Mouse (Mus musculus) ovary, adult 18-20 months (tissue): ENCODE data around the gene Ccl1.

Experiments
- DNase-seq: peaks from one replicate; pipeline ENCODE4 v3.0.0; 2022; ENCODE audit warnings: low spot score, mixed read lengths

Ccl1 gene

DNA sequence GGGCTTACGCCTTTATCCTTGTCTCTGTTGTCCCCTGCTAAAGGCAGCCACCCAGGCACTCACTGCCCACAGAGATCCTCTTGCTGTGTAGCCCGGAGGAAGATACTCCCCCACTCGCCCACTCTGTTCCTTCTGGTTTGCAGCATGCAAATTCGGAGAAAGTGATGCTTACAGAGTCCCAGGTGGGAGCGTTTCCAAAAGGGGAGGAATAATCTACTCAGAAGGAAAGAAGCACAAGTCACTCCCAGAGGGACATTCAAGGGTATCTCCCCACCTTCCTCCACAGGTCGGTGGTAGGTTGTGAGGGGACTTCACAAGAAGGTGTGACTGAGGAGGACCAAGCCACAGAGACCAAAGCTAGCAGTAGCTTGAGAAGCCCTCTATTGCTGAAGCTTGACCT lies 100.3 kb downstream of the Ccl1 start:
- DNase-seq = no peak

DNA sequence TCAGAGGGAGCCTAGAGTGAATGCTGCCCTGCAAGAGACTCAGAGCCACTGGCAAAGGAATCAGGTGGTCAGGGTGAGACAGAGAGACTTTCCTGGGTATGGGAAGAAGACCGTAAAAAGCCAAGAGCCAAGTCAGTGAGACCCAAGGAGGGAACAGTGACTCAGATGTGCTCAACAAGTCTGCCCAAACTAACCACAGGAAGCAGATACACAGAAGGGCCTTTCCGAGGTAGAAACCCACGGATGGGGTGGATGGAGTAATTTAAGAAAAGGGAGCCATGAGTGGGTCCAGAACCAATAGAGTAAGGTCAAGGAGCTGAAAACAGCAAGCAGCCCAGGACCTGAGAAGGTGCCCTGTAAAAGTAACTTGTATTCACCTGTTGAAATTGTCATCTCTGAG lies 101.8 kb downstream of the Ccl1 start:
- no peak for DNase-seq

DNA sequence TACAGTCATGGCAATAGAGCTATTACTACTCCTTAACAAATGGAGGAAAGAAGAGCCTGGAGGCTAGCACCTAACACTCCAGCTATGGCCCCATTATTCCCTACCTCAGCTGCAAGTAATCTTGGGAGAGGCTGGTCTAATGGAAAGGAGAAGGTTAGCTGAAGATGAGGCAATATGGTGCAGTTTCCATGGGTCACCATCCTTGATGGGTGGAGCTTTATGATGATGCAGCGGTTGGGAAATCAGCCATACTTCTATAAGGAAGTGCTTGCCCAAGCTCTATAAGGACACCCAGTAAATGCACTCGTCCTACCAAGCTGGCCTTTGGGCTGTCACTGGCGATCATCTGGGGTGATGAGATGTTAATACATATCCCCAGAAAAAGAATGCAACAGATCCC lies 107.7 kb downstream of the Ccl1 start:
- no peak for DNase-seq

DNA sequence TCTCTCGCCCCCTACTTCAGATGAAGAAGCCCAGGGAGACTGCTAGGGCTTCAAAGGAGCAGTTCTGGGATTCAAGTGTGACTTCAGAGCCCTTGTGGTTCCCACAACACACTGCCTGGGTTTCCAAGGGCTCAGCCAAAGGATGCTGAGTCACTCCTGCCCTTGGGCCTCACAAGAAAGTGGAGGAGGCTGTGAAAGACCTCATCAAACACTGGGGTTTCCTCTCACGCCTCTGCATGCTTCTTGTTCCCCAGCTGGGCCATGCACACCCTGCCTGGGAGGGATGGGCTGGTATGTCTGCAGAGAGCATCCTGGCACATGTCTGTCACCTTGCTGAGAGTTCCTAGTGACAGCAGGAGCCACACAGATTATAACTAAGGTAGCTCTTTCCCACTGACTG lies 110.5 kb downstream of the Ccl1 start:
- no peak for DNase-seq

DNA sequence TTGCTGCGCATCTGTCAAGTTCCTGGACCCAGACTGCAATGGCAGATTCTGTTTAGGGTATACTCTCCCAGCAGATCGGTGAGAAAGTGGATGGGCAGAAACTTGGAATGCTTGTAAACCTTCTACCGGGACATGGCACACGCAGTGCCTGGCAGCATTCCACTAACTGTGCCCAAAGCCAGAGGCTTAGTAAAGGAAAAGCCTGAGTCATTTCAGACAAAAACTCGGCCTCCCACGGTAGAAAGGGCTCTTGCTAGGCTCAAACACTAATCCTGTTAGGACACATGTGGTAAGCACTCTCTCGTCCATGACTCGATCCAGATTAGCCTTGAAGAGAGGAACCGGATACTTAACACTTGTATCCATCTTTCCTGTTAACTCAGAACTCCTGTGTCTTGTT lies 111.7 kb downstream of the Ccl1 start:
- no peak for DNase-seq

DNA sequence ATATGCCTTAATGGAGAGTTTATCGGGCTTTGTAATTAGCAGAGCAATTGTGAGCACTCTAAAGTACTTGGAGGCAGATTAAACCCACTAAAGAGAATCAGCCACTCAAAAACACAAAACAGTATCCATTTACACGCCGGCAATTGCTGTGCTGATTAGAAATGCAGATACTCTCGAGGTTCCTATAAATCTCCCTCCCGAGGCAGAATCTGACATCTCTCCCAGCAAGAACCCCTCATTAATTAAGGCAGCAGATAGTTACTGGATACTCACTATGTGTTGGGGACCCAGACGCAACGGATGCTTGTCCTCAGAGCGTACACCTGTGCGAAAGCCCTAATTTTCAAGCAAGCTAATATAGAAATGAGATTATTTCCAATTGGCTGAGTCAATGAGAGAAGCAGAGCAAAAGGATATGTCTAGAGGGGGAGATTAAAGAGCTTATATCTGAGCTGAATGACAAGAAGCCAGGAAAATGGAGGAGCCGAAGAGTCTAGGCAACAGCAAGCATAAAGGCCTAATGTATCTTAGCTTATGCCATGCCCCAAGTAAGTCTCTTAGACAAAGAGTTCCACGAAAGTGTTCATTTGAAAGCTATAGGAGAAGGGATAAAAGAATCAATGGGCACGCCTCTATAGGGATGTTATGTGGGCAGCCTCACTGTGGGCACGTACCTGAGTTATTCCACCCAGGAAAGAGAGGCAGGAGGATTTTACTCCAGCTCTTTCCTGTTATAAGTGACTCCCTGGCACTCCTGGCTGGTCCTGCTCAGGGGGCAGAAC lies 115.5 kb downstream of the Ccl1 start:
- DNase-seq = no peak

DNA sequence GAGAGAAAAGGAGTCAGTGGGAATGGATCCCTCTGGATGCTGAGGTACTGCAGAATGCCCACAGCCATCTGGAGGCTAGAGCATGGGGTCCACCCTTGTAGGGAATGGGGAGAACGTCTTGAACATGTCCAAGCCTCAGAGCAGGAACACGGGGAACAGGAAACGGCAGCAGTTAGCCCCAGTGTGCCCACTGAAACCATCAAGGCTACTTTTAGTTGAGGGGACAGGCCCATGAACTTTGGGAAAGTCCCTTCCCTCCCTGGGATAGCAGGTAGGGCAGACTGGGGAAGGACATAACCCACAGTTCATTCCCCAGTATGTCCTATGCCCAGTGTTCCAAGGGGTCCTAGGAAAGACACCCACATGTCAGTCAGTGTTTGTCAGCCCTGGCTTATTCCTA lies 119.8 kb downstream of the Ccl1 start:
- DNase-seq = no peak

DNA sequence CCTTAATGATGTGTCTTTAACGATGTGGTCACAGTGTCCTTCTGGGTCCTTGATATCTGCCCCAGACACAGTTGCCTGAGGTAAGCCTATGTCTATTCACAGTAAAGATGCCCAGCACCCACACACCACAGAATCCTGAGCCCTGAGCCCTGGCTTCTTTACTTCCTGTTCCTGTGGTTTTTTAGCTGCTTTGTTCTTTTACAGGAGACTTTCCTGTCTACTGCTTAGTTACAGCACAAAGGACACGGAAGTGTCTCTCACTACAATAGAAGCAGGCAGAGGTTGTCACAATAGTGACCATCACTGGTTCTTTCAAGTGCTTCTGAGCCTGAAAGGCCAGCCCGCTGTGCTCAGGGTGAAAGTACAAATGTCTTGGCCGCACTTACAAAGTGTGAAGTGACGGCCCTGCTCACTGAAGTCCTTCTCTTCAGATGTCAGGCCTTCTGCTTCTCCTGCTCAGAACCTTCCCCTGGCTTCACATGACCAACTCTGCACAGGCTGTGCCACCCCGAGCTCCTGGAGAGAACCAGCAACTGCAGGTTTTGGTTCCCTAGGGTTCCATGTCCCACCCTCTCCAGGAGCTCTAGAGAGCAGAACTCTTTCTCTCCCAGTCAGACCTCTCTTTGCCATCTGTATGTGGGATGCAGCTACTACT lies 122.1 kb downstream of the Ccl1 start:
- DNase-seq = no peak

DNA sequence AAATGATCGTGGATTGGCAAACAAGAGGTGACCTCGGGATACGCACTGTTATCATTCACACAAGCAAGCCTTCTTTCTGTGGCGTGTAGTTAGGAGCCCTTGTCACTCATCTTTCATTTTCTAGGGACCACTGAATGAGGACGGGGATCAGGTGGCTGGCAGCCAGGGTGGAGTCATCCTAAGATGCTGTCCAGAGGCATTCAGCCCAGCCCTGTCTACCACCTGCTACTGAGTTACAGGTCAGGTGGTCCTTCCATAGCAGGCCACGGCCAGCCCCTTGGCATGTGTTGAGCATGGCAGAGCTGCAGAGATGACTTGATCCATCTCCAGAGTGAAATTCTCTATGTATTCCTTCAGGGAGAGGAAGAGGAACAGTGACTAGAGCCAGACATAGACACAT lies 123.1 kb downstream of the Ccl1 start:
- DNase-seq = no peak

DNA sequence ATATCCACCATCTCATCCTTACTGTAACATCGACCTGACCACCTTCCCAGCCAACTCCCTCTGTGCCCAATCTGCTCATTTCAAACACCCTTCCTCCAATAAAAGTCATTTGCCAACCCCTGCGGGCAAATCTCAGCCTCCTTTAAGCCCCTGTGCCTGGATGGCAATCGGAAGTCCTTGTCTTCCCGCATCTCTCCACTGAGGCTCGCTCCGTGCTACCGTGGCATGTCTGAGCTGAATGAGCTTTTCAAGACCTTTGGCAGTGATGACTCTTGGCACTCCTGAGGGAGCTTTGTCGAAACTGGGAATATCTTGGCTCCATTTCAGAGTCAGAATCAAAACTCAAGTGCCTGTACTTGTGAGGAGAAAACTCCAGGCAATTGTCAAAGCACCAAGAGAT lies 124.2 kb downstream of the Ccl1 start:
- no peak for DNase-seq

DNA sequence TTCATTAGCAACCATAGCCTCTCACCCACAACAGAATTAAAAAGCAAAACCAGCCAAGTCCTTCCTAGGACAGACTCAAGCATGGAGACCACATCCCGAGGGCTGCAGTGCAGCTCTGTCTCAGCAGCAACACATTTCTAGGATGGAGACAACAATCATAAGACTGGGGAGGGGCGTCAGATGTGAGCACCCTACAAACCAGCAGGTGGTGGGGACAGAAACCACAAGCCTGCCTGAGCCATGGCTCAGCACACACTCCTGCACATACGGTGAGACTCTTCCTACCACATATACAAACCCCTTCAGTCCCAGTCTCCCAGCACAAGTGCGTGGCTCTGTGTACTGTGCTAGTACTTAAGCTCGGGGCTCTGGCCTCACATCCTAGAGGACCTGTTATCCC lies 127.3 kb downstream of the Ccl1 start:
- DNase-seq = no peak

DNA sequence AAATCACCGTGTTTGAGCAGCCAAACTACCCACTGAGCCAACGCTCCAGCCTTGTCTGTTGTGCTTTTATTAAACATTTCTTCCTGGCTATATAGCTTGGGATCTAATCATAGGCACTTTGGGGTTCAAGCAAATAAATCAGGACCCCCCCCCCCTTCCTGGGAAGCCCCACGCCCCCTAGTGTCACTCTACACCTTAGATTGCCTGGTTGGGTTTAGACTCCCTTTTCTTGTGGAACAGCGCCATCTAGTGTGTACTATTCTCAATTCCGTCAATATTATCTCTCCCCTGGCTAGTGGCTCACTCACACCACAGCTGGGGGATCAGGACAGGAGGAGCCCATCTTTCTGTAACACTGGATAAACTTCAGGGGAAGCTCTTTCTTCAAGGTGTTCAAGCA lies 127.8 kb downstream of the Ccl1 start:
- no peak for DNase-seq

DNA sequence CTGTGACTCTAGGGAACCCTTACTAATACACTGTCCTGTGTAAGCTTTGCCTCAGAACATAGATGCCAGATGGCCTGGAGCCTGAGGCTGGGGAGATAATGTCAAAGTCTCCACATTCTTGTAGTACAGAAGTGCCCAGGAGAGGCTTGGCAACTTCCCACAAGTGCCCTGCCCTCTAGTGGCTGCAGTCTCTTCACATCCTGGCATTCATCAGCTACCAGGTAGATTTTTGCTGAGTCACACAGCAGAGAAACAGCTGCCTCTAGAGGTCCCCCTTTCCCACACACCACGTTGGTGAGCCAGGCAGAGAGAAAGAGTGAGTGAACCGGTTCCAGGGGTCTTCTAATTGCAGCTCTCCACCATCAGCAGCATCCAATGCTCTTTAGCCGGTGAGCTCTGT lies 130.7 kb downstream of the Ccl1 start:
- DNase-seq = peak; percentile 15

DNA sequence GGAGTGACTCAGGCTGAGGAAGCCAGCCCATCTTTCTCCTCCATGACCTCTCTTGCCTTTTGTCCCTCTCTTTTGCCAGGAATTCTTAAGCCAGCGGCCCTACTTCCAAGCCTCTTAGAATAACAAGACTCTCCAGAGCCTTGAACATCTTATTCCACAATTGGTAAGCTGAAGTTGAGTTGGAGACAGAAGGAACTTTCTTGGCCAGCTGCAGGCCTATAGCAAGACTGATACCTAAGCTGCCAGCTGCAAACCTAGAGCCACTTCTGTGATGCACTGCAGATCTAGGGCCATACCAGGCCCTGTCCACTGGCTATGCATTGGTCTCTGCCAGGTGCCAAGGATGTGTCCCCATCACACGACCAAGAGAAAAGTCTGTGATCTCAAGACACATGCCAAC lies 132.0 kb downstream of the Ccl1 start:
- DNase-seq = no peak

DNA sequence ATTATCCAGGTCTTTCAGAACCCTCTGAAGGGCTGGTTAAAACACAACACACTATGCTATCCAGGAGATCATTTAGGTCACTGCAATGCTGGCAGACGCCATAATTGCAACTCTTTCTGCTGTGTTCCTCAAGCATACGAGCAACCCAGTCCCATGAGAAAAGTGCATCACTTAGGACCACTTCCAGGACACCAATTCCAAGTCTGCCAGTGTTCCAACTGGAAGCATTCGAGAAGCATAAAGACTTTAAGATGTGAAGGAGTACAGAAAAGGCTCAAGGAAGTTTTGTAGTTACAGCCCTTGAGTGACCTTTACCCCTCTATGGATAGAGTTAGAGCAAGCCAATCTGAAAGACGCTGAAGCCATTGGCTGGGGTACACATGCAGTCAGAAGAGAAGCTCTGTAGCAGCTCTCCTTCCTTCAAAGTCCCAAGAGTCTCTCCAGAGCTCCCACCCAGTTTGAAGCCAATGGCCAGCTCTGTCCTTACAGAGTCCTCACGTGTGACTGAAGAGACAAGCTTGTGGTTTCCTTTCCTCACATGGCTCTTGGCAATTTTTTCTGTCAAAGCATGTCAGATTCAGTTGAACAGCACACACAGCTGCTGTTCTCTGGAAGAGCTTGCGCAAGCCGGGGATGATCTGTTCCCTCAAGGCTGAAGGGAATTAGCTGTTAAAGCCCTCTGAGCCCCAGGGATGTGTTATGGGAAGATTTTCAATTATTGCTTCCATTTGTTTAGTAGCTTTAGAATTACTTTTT lies 134.0 kb downstream of the Ccl1 start:
- DNase-seq = peak; percentile 32

DNA sequence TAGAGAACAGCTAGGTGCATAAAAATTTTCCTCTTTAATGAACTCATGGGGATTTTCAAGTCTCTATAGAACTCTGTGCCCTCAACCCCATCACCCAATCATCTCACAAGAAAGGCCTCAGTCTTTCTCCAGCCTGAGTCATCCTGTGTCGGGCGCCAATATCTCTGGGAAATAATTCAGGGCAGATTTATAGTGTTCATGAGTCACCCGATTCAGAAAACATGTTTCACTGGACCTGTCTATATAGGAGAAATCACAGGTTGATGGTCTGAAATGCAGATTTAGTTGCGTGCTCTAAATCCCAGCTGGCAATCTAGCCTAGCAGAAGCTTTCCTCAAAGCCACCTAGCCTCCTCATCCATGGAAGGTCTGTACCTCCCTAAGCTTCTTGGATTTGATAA lies 136.0 kb downstream of the Ccl1 start:
- no peak for DNase-seq

DNA sequence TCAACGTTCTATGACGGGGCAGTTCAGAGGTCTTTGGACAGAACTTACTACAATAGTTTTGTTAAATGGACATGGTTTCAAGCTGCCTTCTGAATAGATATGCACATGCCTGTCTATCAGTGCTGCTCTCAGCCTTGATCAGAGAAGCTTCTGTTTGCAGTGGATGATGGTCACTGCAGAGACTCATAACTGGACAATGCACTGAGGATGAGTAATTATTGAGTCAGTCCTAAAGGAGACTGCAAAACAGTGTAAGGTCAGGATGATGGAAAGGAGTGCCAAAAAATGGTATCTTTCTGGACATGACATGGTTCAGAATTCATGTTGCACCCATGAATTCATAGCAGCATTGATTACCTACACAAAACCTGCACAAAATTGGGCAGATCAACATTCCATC lies 137.2 kb downstream of the Ccl1 start:
- no peak for DNase-seq

DNA sequence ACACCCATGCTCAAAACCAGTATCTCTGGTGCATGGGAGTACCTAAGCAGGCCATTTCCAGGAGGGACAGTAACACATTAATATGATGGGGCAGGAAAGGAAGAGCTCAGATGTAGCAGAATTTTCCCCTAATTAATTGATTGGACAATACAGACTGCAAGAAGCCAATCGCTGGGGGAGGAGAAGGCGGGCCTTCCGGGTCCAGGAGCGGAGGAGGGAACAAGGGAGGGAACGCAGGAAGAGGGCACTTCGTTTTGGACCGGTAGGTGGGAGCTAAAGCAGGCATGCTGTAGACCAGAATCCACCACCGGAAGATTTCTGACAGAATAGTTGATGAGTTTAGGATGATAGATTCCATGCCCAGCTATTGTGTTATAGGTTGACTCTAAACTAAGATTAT lies 142.2 kb downstream of the Ccl1 start:
- DNase-seq = no peak

DNA sequence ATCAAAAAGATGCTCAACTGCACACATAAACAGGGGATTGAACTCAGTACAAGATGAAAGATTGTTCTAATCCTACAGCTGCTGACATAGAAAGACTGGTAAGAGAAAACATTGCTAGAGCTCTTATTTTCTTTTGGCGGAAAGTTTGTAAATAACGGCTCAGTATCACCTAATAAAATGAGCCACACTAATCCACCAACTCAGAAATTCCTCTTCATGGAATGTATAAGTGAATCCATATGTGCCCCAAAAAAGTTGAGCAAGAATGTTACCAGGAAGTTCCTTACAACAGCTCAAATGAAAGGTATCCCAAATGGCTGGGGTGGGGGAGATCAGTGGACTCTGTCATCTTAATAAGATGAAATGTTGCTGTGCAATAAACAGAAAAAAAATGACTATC lies 146.4 kb downstream of the Ccl1 start:
- DNase-seq = no peak

DNA sequence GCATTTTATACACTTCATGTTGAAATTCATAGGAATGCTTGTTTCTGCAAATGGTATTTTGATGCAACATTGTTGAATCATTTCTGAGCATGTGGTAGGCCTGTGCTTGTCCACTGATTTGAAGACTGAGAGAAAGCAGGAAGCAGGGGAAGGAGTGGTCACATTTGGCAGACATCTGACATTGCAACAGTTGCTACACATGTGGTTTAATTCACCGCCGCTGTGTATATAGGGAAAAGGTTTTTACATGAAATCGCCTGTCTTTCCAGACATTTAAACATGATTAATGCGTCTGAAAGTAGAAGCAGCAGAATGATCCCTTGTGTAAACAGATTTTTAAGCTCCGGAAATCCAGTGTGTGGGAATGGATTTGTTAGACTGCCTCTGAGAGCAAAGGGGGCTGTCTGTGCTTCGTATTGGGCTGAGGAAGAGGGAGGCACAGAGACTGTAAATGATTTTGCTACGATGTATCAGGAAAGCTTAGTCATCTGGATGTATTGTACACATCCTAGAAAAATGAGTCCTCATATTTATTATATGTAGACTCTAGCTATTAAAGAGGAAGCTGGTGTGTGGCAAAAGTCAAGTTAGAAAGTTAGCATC lies 165.9 kb downstream of the Ccl1 start:
- DNase-seq = no peak

DNA sequence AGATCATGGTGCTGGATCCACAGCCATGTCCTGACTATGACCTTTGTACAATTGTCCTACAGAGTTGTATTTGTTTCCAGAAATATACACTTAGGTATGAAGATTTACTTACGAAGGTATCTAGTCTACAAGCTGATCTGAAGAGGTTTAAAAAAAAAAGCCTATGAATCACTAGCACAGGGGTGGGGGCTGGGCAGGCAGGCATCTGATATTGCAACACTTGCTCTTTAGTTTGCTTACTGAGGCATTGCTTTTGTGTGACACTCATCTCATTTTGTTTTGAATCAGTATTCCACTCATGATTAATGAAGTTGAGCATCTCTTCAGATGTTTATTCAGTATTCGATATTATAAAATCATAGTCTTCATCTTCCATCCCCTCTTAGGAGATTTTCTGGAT lies 169.3 kb downstream of the Ccl1 start:
- no peak for DNase-seq

DNA sequence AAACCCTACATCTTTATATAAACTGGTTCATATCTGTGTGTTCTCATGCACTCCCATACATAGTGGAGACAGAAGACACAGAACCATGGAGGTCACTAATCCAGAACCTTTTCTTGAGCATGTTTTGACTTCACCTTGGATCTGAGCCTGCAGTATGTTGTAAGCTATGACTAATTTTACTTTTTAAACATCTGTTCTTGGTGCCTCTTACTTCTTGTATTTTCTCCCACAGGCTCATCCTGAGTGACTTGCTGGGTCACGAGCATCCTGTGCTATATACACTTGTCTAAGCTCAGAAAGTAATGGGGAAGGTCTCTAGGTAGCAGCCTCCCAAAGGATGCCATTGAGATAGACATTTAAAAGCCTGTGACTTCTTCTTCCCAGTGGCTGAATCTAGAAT lies 172.5 kb downstream of the Ccl1 start:
- DNase-seq = no peak
